Mouse (Mus musculus) limb, embryonic 14.5 days (tissue): Measurements from ENCODE around the gene Ngrn. TPM values are rescaled to one million over a fixed set of nuclear protein-coding genes. Genes with fewer than 3 reads are reported as not detected.

ENCODE experiments used
- ATAC-seq: fragments of 200-750 bp; cut with Nextera tagmentation; 2 replicates; pipeline ENCODE4 v1.8.0; 2017; ENCODE audit warnings: low read depth, moderate number of reproducible peaks, moderate TSS enrichment; ENCODE audit not compliant: low FRiP score
- DNase-seq: peaks from one replicate; pipeline ENCODE4 v3.0.0-alpha.2; 2015; ENCODE audit warnings: low spot score
- H3K27ac ChIP-seq: fragments of 300-500 bp; sonication (generic); replicated peaks from 2 replicates; pipeline ENCODE4 v1.5.1; 2014; ENCODE audit warnings: low read depth, mild to moderate bottlenecking, low read length, moderate library complexity, mixed read lengths
- H3K27me3 ChIP-seq: fragments of 300-500 bp; sonication (generic); 2 replicates; pipeline ENCODE4 v1.6.1; 2014; ENCODE audit warnings: low read length, mixed read lengths; ENCODE audit not compliant: control insufficient read depth, insufficient read depth
- H3K36me3 ChIP-seq: fragments of 300-500 bp; sonication (generic); 2 replicates; pipeline ENCODE4 v1.6.1; 2014; ENCODE audit warnings: mild to moderate bottlenecking, low read length, moderate library complexity, mixed read lengths; ENCODE audit not compliant: control insufficient read depth, insufficient read depth
- H3K4me1 ChIP-seq: fragments of 300-500 bp; sonication (generic); 2 replicates; pipeline ENCODE4 v1.6.1; 2014; ENCODE audit warnings: antibody characterized with exemption, low read length, mixed read lengths; ENCODE audit not compliant: control insufficient read depth, insufficient read depth
- H3K4me2 ChIP-seq: fragments of 300-500 bp; sonication (generic); replicated peaks from 2 replicates; pipeline ENCODE4 v1.6.1; 2014; ENCODE audit warnings: low read depth, mild to moderate bottlenecking, low read length, moderate library complexity; ENCODE audit not compliant: severe bottlenecking
- H3K4me3 ChIP-seq: fragments of 300-500 bp; sonication (generic); replicated peaks from 2 replicates; pipeline ENCODE4 v1.5.1; 2014; ENCODE audit warnings: low read length
- H3K9ac ChIP-seq: fragments of 300-500 bp; sonication (generic); 2 replicates; pipeline ENCODE4 v1.6.1; 2014; ENCODE audit warnings: mild to moderate bottlenecking, low read depth, low read length, moderate library complexity; ENCODE audit not compliant: severe bottlenecking
- H3K9me3 ChIP-seq: fragments of 300-500 bp; sonication (generic); 2 replicates; pipeline ENCODE4 v1.6.1; 2016; ENCODE audit warnings: low read length; ENCODE audit not compliant: control insufficient read depth
- POLR2A ChIP-seq: fragments of 200-500 bp; IDR thresholded peaks from 2 replicates; pipeline ENCODE4 v1.8.0; 2012; ENCODE audit warnings: inconsistent platforms, mild to moderate bottlenecking, moderate library complexity, borderline replicate concordance; ENCODE audit not compliant: insufficient read depth, insufficient read length; ENCODE audit errors: extremely low read depth
- WGBS: fragments of 180-500 bp; shearing (Covaris S2); extraction: QIAGEN DNeasy Blood & Tissue Kit; methylation state at CpG from one replicate; pipeline ENCODE4 v1.1.7; 2014; 5-methylcytosine and 5-hydroxymethylcytosine counted together
- polyA plus RNA-seq, 2 experiments: library from polyadenylated mRNA; depleted of rRNA in 1 of 2; stranded (reverse) in 1 of 2; unstranded in 1 of 2; fragments of >200 nt; fragmentation: Nextera tagmentation in 1 of 2; extraction: Ambion mirVana in 1 of 2; gene quantifications; 2 replicates each; pipeline versions ENCODE4 v1.2.1 to v1.2.3; 2012 to 2014

The Ngrn gene
- polyA plus RNA-seq, 2 experiments = 49.9 to 51.6 TPM

DNA sequence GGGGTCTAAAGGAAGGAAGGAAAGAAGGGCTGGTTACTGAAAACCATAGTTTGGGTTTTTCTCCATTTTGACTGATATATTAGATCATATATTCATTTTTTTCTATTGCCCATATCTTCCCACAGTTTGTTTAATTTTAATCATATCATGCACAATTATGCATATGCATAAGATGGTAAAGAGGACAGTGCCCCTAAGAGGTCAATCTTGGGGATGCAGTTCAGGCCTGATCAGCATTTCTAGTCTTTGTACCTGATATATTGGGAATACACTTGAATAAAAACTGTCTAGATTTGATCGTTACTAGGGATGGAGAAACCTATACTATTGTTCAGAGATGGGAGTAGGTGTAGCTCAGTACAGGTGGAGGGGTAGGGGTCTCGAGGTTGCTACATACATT lies 20.0 kb downstream of the Ngrn start:
- Histone ChIP-seq H3K4me2 (no peak overlapping the region), H3K9me3 (no peaks in the 10 kb centered on the region), H3K4me1 (no peaks in the 10 kb centered on the region), H3K27ac (no peak overlapping the region), H3K9ac (no peak overlapping the region), H3K27me3 (no peaks in the 10 kb centered on the region), H3K4me3 (no peak overlapping the region), H3K36me3 (peaks cover 73% of the 10 kb centered on the region)
- WGBS = 91% methylated on average over 2 of the region's 2 CpGs
- ATAC-seq = no peak
- TF ChIP-seq POLR2A = no peak
- DNase-seq = no peak

DNA sequence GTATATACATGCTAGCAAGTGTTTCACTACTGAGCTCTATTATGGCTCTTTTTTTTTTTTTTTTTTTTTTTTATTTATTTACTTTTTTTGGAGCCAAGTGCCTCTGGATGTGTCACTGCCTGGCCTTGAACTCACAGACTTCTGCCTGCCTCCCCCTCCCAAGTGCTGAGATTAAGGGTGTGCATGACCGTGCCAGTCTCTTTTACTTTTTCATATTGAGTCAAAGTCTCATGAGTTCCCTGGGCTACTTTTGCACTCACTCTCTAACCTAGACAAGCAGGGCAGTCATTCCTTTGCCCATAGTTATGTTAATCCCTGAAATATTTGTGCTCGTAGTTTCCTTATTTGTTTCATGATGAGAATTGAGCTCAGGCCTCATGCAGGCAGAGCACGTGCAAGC lies 20.6 kb downstream of the Ngrn start:
- Histone ChIP-seq H3K4me2 (no peak overlapping the region), H3K9me3 (no peaks in the 10 kb centered on the region), H3K36me3 (peaks cover 73% of the 10 kb centered on the region), H3K27ac (no peak overlapping the region), H3K4me3 (no peak overlapping the region), H3K4me1 (no peaks in the 10 kb centered on the region), H3K27me3 (no peaks in the 10 kb centered on the region), H3K9ac (no peak overlapping the region)
- ATAC-seq = no peak
- WGBS = 84% methylated on average over 3 of the region's 3 CpGs
- no peak for TF ChIP-seq POLR2A
- DNase-seq = no peak

DNA sequence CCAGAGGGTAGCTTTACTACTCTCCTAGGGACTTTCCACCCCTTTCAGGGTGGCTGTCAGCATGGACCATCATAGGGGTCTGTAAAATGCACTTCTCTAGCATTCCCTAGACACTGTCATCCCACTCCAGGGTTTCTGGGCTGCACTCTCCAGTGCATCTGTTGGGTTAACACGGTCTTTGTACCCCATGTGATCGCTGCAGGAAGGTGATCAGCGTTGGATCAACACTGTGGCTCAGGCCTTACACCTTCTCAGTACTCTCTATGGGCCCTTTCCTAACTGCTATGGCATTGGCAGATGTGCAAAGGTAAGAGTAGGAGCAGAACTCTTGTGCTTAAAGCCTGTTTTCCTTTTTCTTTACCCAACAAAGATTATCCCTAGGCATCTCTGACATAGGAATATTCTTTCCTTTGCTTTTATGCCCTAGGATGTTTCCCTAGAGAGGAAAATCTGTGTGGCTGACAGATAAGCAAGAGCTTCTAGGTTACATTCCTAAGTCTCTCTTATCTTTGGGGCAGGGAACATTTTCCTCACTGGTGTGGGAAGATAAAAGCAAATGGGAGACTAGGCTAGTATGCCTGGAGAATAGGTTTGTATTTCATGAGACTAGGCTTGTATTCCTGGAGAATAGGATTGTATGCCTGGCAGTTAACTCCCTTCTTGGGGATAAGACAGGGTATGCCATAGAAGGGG lies 22.4 kb downstream of the Ngrn start:
- ATAC-seq (no peak), DNase-seq (no peak)
- peaks cover 76% of the 10 kb centered on the region for H3K36me3 ChIP-seq
- H3K9me3 ChIP-seq = no peaks in the 10 kb centered on the region
- no peak overlapping the region for H3K4me2 ChIP-seq
- H3K27ac ChIP-seq = no peak overlapping the region
- H3K4me3 ChIP-seq = no peak overlapping the region
- WGBS = 86% methylated on average over 3 of the region's 3 CpGs
- H3K4me1 ChIP-seq = no peaks in the 10 kb centered on the region
- no peak for TF ChIP-seq POLR2A
- H3K9ac ChIP-seq = no peak overlapping the region
- no peaks in the 10 kb centered on the region for H3K27me3 ChIP-seq

DNA sequence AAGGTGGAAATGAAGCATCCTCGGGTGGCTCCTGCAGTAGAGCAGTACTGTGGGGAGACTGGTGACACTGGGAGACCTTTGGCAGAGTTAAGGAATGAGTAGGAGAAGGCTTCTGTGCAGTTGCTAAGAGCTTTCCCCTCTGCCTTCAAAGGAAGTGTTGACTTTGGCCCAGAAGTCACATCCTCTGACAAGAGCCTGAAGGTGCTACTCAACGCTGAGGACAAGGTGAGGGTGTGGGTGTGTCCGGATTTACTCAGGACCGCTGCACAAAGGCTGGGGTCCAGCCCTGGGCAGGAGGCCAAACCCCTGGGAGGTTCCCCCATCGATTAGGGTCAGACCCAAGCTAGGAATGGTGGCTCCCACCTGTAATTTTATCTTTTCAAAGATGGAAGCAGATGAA lies 23.4 kb downstream of the Ngrn start:
- no peak overlapping the region for H3K4me2 ChIP-seq
- ATAC-seq = no peak
- DNase-seq = no peak
- H3K4me1 ChIP-seq = no peaks in the 10 kb centered on the region
- no peak for TF ChIP-seq POLR2A
- H3K27ac ChIP-seq = no peak overlapping the region
- 90% methylated on average over 5 of the region's 5 CpGs for WGBS
- H3K36me3 ChIP-seq = peaks cover 75% of the 10 kb centered on the region
- H3K9ac ChIP-seq = no peak overlapping the region
- no peak overlapping the region for H3K4me3 ChIP-seq
- H3K9me3 ChIP-seq = no peaks in the 10 kb centered on the region
- H3K27me3 ChIP-seq = no peaks in the 10 kb centered on the region

DNA sequence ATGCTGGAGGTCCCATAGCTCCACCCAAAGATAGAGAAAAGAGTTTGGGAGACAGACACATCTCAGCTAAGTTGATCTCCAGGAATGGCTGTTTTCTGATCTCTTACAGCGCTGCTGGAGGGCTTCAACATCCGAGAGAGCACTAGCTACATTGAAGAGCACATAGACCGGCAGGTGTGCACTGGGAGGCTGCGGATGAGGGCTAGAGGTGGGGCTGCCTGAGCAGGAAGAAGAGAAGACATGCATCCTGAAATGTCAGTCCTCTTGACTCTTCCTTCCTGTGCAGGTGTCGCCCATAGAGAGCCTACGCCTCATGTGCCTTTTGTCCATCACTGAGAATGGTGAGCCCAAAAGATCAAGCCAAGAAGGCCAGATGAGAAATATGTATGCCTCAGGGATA lies 24.7 kb downstream of the Ngrn start:
- Histone ChIP-seq H3K9ac (no peak overlapping the region), H3K4me3 (no peak overlapping the region), H3K4me2 (no peak overlapping the region), H3K9me3 (no peaks in the 10 kb centered on the region), H3K27me3 (no peaks in the 10 kb centered on the region), H3K27ac (no peak overlapping the region), H3K4me1 (no peaks in the 10 kb centered on the region), H3K36me3 (peaks cover 79% of the 10 kb centered on the region)
- DNase-seq (no peak), ATAC-seq (no peak)
- 92% methylated on average over 6 of the region's 6 CpGs for WGBS
- TF ChIP-seq POLR2A = no peak
